Mouse (Mus musculus) myocyte (in vitro differentiated cells): ENCODE measurements at regions not wholly inside any gene's neighbourhood (a gene's known extent, or its start where the extent isn't known, plus 50 kb on each side); places are given as distances from the start of the nearest gene placed in this dataset.

ENCODE experiments used
- CEBPB ChIP-seq: IDR thresholded peaks from 2 replicates; pipeline ENCODE4 v1.6.1; 2011; ENCODE audit warnings: mild to moderate bottlenecking, moderate library complexity; ENCODE audit not compliant: poor library complexity, insufficient read depth, severe bottlenecking
- E2F4 ChIP-seq: IDR thresholded peaks from one replicate; pipeline ENCODE4 v1.6.1; 2011; ENCODE audit warnings: mild to moderate bottlenecking, control low read depth, moderate library complexity; ENCODE audit not compliant: insufficient read depth
- MAX ChIP-seq: IDR thresholded peaks from one replicate; pipeline ENCODE4 v1.6.1; 2011; ENCODE audit warnings: low read depth, mild to moderate bottlenecking, control low read depth
- MYOD1 ChIP-seq, 3 experiments: IDR thresholded peaks; one replicate each; pipeline ENCODE4 v1.6.1; 2011; ENCODE audit warnings: control low read depth in 2 of 3, low read depth in 2 of 3, mild to moderate bottlenecking in 2 of 3, moderate library complexity in 1 of 3; ENCODE audit not compliant: insufficient read length in 2 of 3, control insufficient read depth in 1 of 3
- MYOG ChIP-seq, 3 experiments: IDR thresholded peaks; one replicate each; pipeline ENCODE4 v1.6.1; 2011; ENCODE audit warnings: control low read depth in 2 of 3, low read depth in 2 of 3, mild to moderate bottlenecking in 2 of 3; ENCODE audit not compliant: insufficient read length in 2 of 3, control insufficient read depth in 1 of 3, insufficient read depth in 1 of 3
- POLR2A ChIP-seq: IDR thresholded peaks from one replicate; pipeline ENCODE4 v1.6.1; 2011; ENCODE audit warnings: low read depth, mild to moderate bottlenecking, control low read depth, moderate library complexity; ENCODE audit not compliant: insufficient read length
- POLR2AphosphoS2 ChIP-seq: IDR thresholded peaks from one replicate; pipeline ENCODE4 v1.6.1; 2011; ENCODE audit warnings: low read depth, control low read depth; ENCODE audit not compliant: insufficient read length
- REST ChIP-seq: IDR thresholded peaks from one replicate; pipeline ENCODE4 v1.6.1; 2011; ENCODE audit warnings: mild to moderate bottlenecking, control low read depth, moderate library complexity; ENCODE audit not compliant: insufficient read depth, insufficient read length
- SRF ChIP-seq: IDR thresholded peaks from one replicate; pipeline ENCODE4 v1.6.1; 2011; ENCODE audit warnings: low read depth; ENCODE audit not compliant: control insufficient read depth, insufficient read length
- TCF12 ChIP-seq: IDR thresholded peaks from one replicate; pipeline ENCODE4 v1.6.1; 2011; ENCODE audit warnings: mild to moderate bottlenecking, control low read depth; ENCODE audit not compliant: poor library complexity, insufficient read depth, severe bottlenecking
- TCF3 ChIP-seq: IDR thresholded peaks from one replicate; pipeline ENCODE4 v1.6.1; 2011; ENCODE audit warnings: low read depth, control low read depth; ENCODE audit not compliant: insufficient read length
- USF1 ChIP-seq: IDR thresholded peaks from one replicate; pipeline ENCODE4 v1.6.1; 2011; ENCODE audit warnings: low read depth, mild to moderate bottlenecking, control low read depth, moderate library complexity

DNA sequence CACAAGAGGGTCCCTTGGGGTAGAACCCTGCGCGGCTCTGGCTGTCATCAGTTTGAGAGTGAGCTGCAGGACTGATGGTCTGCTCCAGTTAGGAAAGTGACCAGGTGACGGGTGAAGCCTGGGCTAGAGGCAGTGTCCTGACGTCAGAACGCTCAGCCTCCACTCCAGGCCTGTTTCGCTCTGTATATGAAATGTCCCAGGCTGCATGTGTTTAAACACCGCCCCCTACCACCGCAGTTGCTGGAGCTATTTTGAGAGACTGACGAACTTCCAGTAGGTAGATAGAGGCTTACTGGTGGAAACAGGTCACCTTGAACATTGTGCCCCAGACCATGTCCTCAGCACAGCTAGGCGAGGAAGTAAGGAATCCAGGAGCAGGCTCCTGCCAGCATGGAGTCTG is 54.2 kb upstream of the Plcz1 start:
- TF ChIP-seq USF1, result no peak
- no peak for TF ChIP-seq MYOD1 (IDR thresholded peaks at IDR 0.05; ENCODE audit: control insufficient read depth in 1 of 3, insufficient read length in 2 of 3, low read depth in 2 of 3)
- TF ChIP-seq TCF12, result no peak
- no peak for TF ChIP-seq MAX
- no peak for TF ChIP-seq POLR2AphosphoS2
- no peak for TF ChIP-seq POLR2A
- TF ChIP-seq SRF, result no peak
- no peak for TF ChIP-seq E2F4
- no peak for TF ChIP-seq MYOG (IDR thresholded peaks at IDR 0.05; ENCODE audit: control insufficient read depth in 1 of 3, insufficient read depth in 1 of 3, insufficient read length in 2 of 3, low read depth in 2 of 3)
- TF ChIP-seq TCF3, result no peak
- no peak for TF ChIP-seq CEBPB
- TF ChIP-seq REST, result no peak
